Mouse (Mus musculus): ENCODE results near the gene Birc3. TPM values are rescaled to one million over a fixed set of nuclear protein-coding genes. Genes with fewer than 3 reads are reported as not detected.

Gene Birc3
- polyA plus RNA-seq, 1 experiment from 2014 or later, result 3.5 TPM

GRCm38 (mm10) chr9:7805101-7805506, 67.9 kb downstream of the Birc3 start:
- no peaks in the 10 kb centered on the region for H3K36me3 ChIP-seq (ENCODE audit: control insufficient read depth, insufficient read depth, low read length)
- no peak overlapping the region for H3K4me2 ChIP-seq (replicated peaks; ENCODE audit: low read depth, low read length)
- H3K4me3 ChIP-seq (ENCODE audit: low read depth, low read length), result no peak overlapping the region
- no peaks in the 10 kb centered on the region for H3K4me1 ChIP-seq (replicated peaks; ENCODE audit: control insufficient read depth, insufficient read depth, low read length)
- H3K9me3 ChIP-seq (ENCODE audit: control insufficient read depth, low read length), result no peaks in the 10 kb centered on the region
- H3K27me3 ChIP-seq (ENCODE audit: control insufficient read depth, insufficient read depth, low read length), result no peaks in the 10 kb centered on the region
- H3K27ac ChIP-seq (ENCODE audit: low read depth, low read length), result no peak overlapping the region
- no peak overlapping the region for H3K9ac ChIP-seq (ENCODE audit: low read depth, low read length)
- WGBS, result 63% methylated on average over 4 of the region's 5 CpGs
- ATAC-seq (ENCODE audit: low FRiP score) (no peak), DNase-seq (ENCODE audit: low spot score) (no peak)

Other genes with a start within 250 kb of the Birc3 start
- not detected in 2 replicates for gene Mmp20, start 245.0 kb downstream of the Birc3 start, polyA plus RNA-seq (2014; fragmentation: Nextera tagmentation; extraction: Ambion mirVana)
- not detected in 2 replicates for gene Mmp7, start 181.1 kb downstream of the Birc3 start, polyA plus RNA-seq (2014; fragmentation: Nextera tagmentation; extraction: Ambion mirVana)
- gene Tmem123, start 109.1 kb downstream of the Birc3 start, polyA plus RNA-seq (2014; fragmentation: Nextera tagmentation; extraction: Ambion mirVana), result 133 and 135 TPM in 2 replicates
- 45.3 and 51.7 TPM in 2 replicates for gene Birc2, start 36.1 kb downstream of the Birc3 start, polyA plus RNA-seq (2014; fragmentation: Nextera tagmentation; extraction: Ambion mirVana)
- 26.2 and 28.5 TPM in 2 replicates for gene Yap1, start 131.4 kb upstream of the Birc3 start, polyA plus RNA-seq (2014; fragmentation: Nextera tagmentation; extraction: Ambion mirVana)
- gene Cfap300, start 169.6 kb upstream of the Birc3 start, polyA plus RNA-seq (2014; fragmentation: Nextera tagmentation; extraction: Ambion mirVana), result 18.1 and 19.7 TPM in 2 replicates

Data from hindbrain, embryonic 11.5 days (tissue).